Mouse (Mus musculus) brain, embryonic 14.5 days (tissue): Measurements from ENCODE around the gene Atp5j2.
"Not testable (repeated sequence)": the region's sequence is repeated elsewhere in the genome, so short reads cannot be mapped to it uniquely, and the experiment has no call there.

Experiments
- CTCF ChIP-seq: fragments of 200-500 bp; IDR thresholded peaks from 2 replicates; pipeline ENCODE4 v1.5.1; 2012; ENCODE audit warnings: inconsistent platforms, mild to moderate bottlenecking, moderate library complexity, borderline replicate concordance; ENCODE audit not compliant: insufficient read depth, insufficient read length; ENCODE audit errors: extremely low read depth
- POLR2A ChIP-seq: fragments of 200-500 bp; IDR thresholded peaks from 2 replicates; pipeline ENCODE4 v1.6.1; 2012; ENCODE audit warnings: mild to moderate bottlenecking, inconsistent platforms, borderline replicate concordance; ENCODE audit not compliant: poor library complexity, insufficient read depth, insufficient read length, severe bottlenecking; ENCODE audit errors: extremely low read depth

DNA sequence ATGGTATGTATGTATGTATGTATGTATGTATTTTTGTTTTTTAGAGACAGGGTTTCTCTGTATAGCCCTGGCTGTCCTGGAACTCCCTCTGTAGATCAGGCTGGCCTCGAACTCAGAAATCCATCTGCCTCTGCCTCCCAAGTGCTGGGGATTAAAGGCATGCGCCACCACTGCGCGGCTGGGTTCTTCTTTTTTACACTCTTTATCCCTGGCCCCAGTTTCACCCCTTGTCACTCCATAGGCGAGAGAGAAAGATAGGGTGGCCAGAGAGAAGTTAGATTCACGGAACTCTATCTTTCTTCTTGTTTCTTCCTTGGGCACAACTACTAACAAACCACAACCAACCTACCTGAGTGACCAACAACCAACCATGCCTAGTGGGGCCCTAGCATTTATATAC lies 37.4 kb upstream of the Atp5j2 start:
- not testable (repeated sequence) for TF ChIP-seq POLR2A, CTCF
